Mouse (Mus musculus) lung, embryonic 16.5 days (tissue): ENCODE data around the gene Prss27. TPM values are rescaled to one million over a fixed set of nuclear protein-coding genes. Genes with fewer than 3 reads are reported as not detected.

Experiments
- ATAC-seq: fragments of 200-750 bp; cut with Nextera tagmentation; 2 replicates; pipeline ENCODE4 v1.8.0; 2017; ENCODE audit warnings: low read depth, mild to moderate bottlenecking, moderate library complexity
- H3K27ac ChIP-seq: fragments of 300-500 bp; sonication (generic); 2 replicates; pipeline ENCODE4 v1.5.1; 2014; ENCODE audit warnings: mild to moderate bottlenecking, control low read depth, low read length
- H3K27me3 ChIP-seq: fragments of 300-500 bp; sonication (generic); 2 replicates; pipeline ENCODE4 v1.6.1; 2014; ENCODE audit warnings: low read depth, low read length, mixed read lengths; ENCODE audit not compliant: control insufficient read depth, insufficient read depth
- H3K36me3 ChIP-seq: fragments of 300-500 bp; sonication (generic); 2 replicates; pipeline ENCODE4 v1.6.1; 2014; ENCODE audit warnings: low read length; ENCODE audit not compliant: control insufficient read depth, insufficient read depth
- H3K4me1 ChIP-seq: fragments of 300-500 bp; sonication (generic); replicated peaks from 2 replicates; pipeline ENCODE4 v1.6.1; 2014; ENCODE audit warnings: low read length, mixed read lengths; ENCODE audit not compliant: control insufficient read depth, insufficient read depth
- H3K4me2 ChIP-seq: fragments of 300-500 bp; sonication (generic); 2 replicates; pipeline ENCODE4 v1.6.1; 2014; ENCODE audit warnings: low read depth, low read length, control low read depth
- H3K4me3 ChIP-seq: fragments of 300-500 bp; sonication (generic); 2 replicates; pipeline ENCODE4 v1.5.1; 2014; ENCODE audit warnings: mild to moderate bottlenecking, low read length, control low read depth
- H3K9ac ChIP-seq: fragments of 300-500 bp; sonication (generic); 2 replicates; pipeline ENCODE4 v1.6.1; 2014; ENCODE audit warnings: low read length, control low read depth
- H3K9me3 ChIP-seq: fragments of 300-500 bp; sonication (generic); 2 replicates; pipeline ENCODE4 v1.6.1; 2016; ENCODE audit warnings: low read length; ENCODE audit not compliant: control insufficient read depth
- WGBS: fragments of 180-500 bp; shearing (Covaris S2); extraction: QIAGEN DNeasy Blood & Tissue Kit; methylation state at CpG from one replicate; pipeline ENCODE4 v1.1.7; 2014; 5-methylcytosine and 5-hydroxymethylcytosine counted together
- polyA plus RNA-seq: library from polyadenylated mRNA; unstranded; fragments of >200 nt; fragmentation: Nextera tagmentation; extraction: Ambion mirVana; gene quantifications from 2 replicates; pipeline ENCODE4 v1.2.1, GENCODE M21; 2015

Gene Prss27
- polyA plus RNA-seq, 1 experiment from 2014 or later: 0.11 TPM

DNA sequence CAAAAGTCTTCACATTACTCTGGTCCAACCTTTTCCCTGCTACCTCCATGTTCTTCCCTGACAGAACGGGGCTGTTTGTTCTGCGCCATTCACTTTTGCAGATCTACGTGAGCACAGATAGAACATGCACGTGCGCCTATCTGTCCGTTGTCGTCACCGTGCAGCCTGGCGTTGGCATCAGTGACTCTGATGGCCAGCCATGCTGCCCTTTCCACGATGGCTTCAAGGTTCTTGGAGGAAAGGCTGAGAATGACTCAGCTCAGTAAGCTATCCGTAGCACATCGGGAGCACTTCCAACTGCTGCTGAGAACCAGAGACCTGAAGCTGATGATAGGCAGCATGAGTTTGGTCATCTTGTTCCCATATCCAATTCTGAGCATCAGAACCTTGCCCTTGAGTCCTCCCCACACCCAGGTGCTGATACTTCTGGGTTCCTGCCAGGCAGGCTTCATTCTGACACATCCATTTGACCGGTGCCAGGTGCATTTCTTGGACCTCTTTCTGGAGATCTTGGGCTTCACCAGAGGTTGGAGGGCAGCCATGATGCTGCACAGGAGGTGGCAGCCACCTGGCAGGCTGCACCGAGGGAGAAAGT lies 33.8 kb upstream of the Prss27 start:
- no peak overlapping the region for H3K4me3 ChIP-seq
- H3K9ac ChIP-seq: no peak overlapping the region
- WGBS: 88% methylated on average over 14 of the region's 14 CpGs
- no peaks in the 10 kb centered on the region for H3K9me3 ChIP-seq
- 0 out of 2 replicates have a peak, but pooled peaks cover 3% of the 10 kb centered on the region for H3K4me1 ChIP-seq
- no peak overlapping the region for H3K27ac ChIP-seq
- H3K27me3 ChIP-seq: no peaks in the 10 kb centered on the region
- ATAC-seq: no peak
- no peaks in the 10 kb centered on the region for H3K36me3 ChIP-seq
- no peak overlapping the region for H3K4me2 ChIP-seq

DNA sequence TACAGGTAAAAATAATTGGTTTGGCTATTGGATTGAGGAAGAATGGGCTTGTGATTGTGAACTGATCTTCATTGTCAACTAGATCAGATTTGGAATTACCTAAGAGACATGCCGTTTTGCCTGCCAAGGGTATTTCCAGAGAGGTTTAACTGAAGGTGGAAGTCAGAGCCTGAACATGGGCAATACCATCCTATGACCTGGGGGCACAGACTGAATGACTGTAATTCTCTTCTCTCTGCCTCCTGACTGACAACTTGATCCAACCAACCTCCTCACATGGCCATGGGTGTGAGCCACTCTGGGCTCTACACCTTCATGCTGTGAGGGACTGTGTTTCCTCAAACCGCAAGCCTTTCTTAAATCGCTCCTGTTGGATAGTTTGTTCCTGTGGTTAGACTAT lies 32.9 kb upstream of the Prss27 start:
- H3K4me2 ChIP-seq: no peak overlapping the region
- WGBS: 91% methylated on average over 3 of the region's 3 CpGs
- H3K4me1 ChIP-seq: 0 out of 2 replicates have a peak, but pooled peaks cover 3% of the 10 kb centered on the region
- no peaks in the 10 kb centered on the region for H3K36me3 ChIP-seq
- no peak overlapping the region for H3K27ac ChIP-seq
- no peaks in the 10 kb centered on the region for H3K9me3 ChIP-seq
- no peaks in the 10 kb centered on the region for H3K27me3 ChIP-seq
- no peak overlapping the region for H3K9ac ChIP-seq
- no peak for ATAC-seq
- no peak overlapping the region for H3K4me3 ChIP-seq

DNA sequence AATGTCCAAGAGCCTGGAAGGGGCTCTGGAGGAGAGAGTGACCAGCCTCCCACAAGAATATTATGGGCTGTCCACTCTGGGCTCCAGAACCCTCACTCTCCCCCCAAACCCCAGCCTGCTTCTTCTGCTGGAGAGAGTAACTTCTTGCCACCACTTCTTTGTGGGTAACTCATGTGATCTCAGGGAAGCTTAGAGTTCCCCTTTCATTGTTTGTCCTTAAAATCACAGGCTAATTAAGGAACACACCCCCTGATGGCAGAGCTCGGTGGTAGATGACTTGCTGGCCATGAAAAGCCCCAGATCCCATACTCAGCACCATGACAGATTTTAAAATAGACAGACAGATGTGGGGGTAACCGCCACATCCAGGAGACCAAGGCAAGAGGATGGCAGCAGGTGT lies 31.0 kb upstream of the Prss27 start:
- no peak overlapping the region for H3K4me3 ChIP-seq
- H3K9me3 ChIP-seq: no peaks in the 10 kb centered on the region
- H3K27me3 ChIP-seq: no peaks in the 10 kb centered on the region
- WGBS: 47% methylated on average over 2 of the region's 2 CpGs
- no peak overlapping the region for H3K9ac ChIP-seq
- H3K4me2 ChIP-seq: no peak overlapping the region
- no peak for ATAC-seq
- H3K4me1 ChIP-seq: no peaks in the 10 kb centered on the region
- H3K36me3 ChIP-seq: no peaks in the 10 kb centered on the region
- H3K27ac ChIP-seq: no peak overlapping the region

DNA sequence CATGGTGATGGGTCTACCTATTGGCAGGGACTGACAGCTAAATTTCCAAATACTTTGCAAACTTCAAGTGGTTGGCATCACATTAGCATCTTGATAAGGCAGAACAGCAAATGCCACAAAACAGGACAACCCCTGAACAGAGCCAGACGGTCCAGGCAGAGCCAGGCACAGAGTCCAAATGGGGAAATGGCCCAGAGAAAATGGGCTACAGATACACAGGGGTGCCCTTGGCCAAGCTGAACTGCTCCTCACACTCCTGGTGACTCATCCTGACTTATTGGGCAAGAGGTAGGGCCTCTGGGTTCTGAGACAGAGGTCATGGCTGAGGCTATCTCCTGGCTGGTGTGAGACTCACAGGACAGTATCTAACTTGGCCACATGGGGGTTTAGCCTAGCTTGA lies 30.6 kb upstream of the Prss27 start:
- ATAC-seq: no peak
- Histone ChIP-seq H3K36me3 (no peaks in the 10 kb centered on the region), H3K9ac (no peak overlapping the region), H3K4me2 (no peak overlapping the region), H3K9me3 (no peaks in the 10 kb centered on the region), H3K4me3 (no peak overlapping the region), H3K4me1 (no peaks in the 10 kb centered on the region), H3K27me3 (no peaks in the 10 kb centered on the region), H3K27ac (no peak overlapping the region)
- WGBS: 60% methylated on average over 1 of the region's 1 CpGs

DNA sequence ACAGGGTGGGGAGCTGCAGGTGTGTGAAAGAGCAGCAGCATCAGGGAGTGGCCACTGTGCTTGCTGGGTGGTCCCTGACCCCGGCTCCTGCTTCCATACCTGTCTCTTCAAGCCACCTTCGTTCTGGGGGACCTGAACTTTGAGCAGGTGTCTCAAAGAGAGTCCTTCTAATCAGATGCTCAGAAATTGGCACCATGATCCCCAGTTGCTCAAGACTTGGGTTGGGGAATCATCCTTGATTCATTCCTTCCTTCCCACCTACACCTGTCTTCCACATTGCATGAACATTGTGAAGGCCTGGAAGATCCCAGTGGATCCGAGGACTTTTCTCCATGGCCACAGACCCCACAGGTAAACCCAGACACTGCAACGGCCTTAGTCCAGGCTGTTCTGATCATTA lies 29.8 kb upstream of the Prss27 start:
- WGBS: 64% methylated on average over 4 of the region's 4 CpGs
- H3K9me3 ChIP-seq: no peaks in the 10 kb centered on the region
- no peak overlapping the region for H3K4me3 ChIP-seq
- no peaks in the 10 kb centered on the region for H3K27me3 ChIP-seq
- H3K36me3 ChIP-seq: no peaks in the 10 kb centered on the region
- H3K9ac ChIP-seq: no peak overlapping the region
- no peak overlapping the region for H3K27ac ChIP-seq
- no peak overlapping the region for H3K4me2 ChIP-seq
- no peak for ATAC-seq
- no peaks in the 10 kb centered on the region for H3K4me1 ChIP-seq

DNA sequence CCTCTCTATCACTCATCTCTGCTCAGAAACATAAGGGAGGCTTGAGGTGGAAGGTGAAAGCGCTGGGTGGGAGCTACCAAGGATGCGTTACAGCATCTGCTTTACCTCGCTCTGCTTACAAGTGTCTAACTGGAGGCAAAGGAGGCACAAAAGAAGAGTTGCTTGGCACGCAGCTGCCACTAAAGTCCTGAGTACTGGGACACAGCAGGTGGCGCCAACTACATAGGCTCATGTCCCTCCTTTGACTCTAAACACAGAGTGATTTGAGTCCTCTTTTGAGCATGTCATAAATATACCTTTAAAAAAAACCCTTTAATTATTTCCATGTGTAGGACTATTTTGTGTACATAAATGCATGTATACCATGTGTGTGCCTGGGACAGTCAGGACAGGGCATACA lies 28.3 kb upstream of the Prss27 start:
- H3K4me3 ChIP-seq: no peak overlapping the region
- no peaks in the 10 kb centered on the region for H3K27me3 ChIP-seq
- WGBS: 56% methylated on average over 5 of the region's 5 CpGs
- no peak overlapping the region for H3K9ac ChIP-seq
- no peaks in the 10 kb centered on the region for H3K36me3 ChIP-seq
- no peaks in the 10 kb centered on the region for H3K9me3 ChIP-seq
- no peak for ATAC-seq
- no peak overlapping the region for H3K4me2 ChIP-seq
- 0 out of 2 replicates have a peak, but pooled peaks cover 2% of the 10 kb centered on the region for H3K4me1 ChIP-seq
- no peak overlapping the region for H3K27ac ChIP-seq

DNA sequence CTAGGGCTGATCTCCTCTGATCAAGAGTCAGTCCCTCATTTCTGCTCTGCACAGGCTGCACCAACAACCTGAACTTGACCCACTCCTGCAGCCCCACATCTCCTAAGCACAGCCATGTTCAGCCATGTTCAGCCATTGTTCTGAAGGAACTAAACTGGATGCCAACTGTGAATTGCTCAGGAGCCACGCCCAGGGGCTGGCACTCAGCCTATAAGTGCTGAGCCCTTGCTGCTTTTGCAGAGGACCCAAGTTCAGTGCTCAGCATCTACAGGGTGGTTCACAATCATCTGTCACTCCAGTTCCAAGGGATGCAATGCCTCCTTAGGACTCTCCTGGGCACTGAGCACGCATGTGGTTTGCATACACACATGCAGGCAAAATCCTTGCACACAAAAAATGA lies 25.0 kb upstream of the Prss27 start:
- H3K4me3 ChIP-seq: no peak overlapping the region
- 0 out of 2 replicates have a peak, but pooled peaks cover 2% of the 10 kb centered on the region for H3K4me1 ChIP-seq
- H3K9ac ChIP-seq: no peak overlapping the region
- H3K4me2 ChIP-seq: no peak overlapping the region
- no peaks in the 10 kb centered on the region for H3K27me3 ChIP-seq
- H3K36me3 ChIP-seq: no peaks in the 10 kb centered on the region
- ATAC-seq: no peak
- H3K27ac ChIP-seq: no peak overlapping the region
- H3K9me3 ChIP-seq: no peaks in the 10 kb centered on the region
- 74% methylated on average over 2 of the region's 2 CpGs for WGBS

DNA sequence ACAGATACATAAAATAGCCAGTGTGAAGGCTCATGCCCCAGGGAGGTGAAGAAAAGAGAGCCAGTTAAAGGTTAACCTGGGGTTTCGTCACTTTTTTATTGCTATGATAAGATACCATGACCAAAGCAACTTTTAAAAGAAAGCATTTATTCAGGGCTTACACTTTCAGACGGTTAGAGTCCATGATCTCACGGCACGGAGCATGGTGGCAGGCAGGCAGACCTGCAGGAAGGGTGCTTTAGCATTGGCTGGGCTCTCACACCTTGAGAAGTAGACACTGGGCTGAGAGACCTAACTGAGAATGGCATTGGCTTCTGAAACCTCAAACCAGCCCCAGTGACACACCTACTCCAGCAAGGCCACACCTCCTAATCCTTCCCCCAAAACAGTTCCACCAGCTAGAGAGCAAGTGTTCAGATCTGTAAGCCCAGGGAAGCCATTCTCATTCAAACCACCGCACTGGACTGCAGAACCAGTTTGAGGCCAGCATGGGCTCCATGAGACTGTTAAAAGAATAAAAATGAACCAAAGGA lies 23.4 kb upstream of the Prss27 start:
- Histone ChIP-seq H3K4me2 (no peak overlapping the region), H3K9me3 (no peaks in the 10 kb centered on the region), H3K4me3 (no peak overlapping the region), H3K27me3 (no peaks in the 10 kb centered on the region), H3K36me3 (no peaks in the 10 kb centered on the region), H3K4me1 (0 out of 2 replicates have a peak, but pooled peaks cover 2% of the 10 kb centered on the region), H3K27ac (no peak overlapping the region), H3K9ac (no peak overlapping the region)
- ATAC-seq: no peak
- 64% methylated on average over 5 of the region's 5 CpGs for WGBS

DNA sequence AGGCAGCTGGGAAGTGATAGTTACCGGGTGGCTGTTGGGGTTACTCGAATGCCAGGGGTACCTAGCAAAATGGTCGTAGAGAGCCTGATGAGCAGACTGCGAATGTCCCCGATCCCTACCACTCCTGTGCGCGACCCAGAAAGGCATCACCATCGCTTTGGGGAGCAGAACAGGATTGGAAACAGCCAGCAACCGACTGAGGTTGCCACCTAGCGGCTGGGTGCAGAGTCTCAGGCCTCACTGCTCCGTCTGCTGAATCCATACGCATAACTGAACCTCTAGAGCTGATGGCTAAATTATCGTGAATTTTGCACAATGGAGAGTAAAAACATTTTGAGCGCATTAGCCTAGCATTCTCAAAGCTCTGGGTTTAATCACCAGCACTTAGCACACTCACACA lies 22.2 kb upstream of the Prss27 start:
- Histone ChIP-seq H3K9ac (no peak overlapping the region), H3K27me3 (no peaks in the 10 kb centered on the region), H3K36me3 (no peaks in the 10 kb centered on the region), H3K9me3 (no peaks in the 10 kb centered on the region), H3K4me1 (peaks cover 6% of the 10 kb centered on the region; the same call in 1 of the 2 replicates), H3K4me3 (no peak overlapping the region), H3K27ac (no peak overlapping the region), H3K4me2 (no peak overlapping the region)
- WGBS: 29% methylated on average over 14 of the region's 14 CpGs
- no peak for ATAC-seq
